Mouse (Mus musculus): Measurements from ENCODE around the gene Gm43638. TPM values are rescaled to one million over a fixed set of nuclear protein-coding genes. Genes with fewer than 3 reads are reported as not detected.

The Gm43638 gene
- total and polyA plus RNA-seq, 3 experiments: not detected

GRCm38 (mm10) chr5:87499341-87499740, 12.7 kb upstream of the Gm43638 start:
- Histone ChIP-seq H3K4me3 (no peak overlapping the region), H3K27me3 (ENCODE audit: control insufficient read depth, insufficient read depth, low read length) (no peaks in the 10 kb centered on the region), H3K36me3 (ENCODE audit: control insufficient read depth, insufficient read depth, low read length) (no peaks in the 10 kb centered on the region), H3K27ac (no peak overlapping the region), H3K79me2 (replicated peaks; ENCODE audit: control insufficient read depth, insufficient read depth, low read length) (no peaks in the 10 kb centered on the region), H3K4me1 (ENCODE audit: control insufficient read depth, insufficient read depth, low read length) (no peaks in the 10 kb centered on the region), H3K9ac (ENCODE audit: low read depth, low read length) (no peak overlapping the region)
- no peak for DNase-seq
- intact Hi-C loops (cut with DNase I): no loop called here
- TF ChIP-seq EP300 (IDR thresholded peaks at IDR 0.05; ENCODE audit: insufficient read depth, low read depth, low read length) (no peak), POLR2A (IDR thresholded peaks at IDR 0.05; ENCODE audit: insufficient read depth, low read depth, low read length) (no peak), CTCF (IDR thresholded peaks at IDR 0.05) (no peak)

GRCm38 (mm10) chr5:87498936-87499335, 12.3 kb upstream of the Gm43638 start:
- no peak overlapping the region for H3K9ac ChIP-seq (ENCODE audit: low read depth, low read length)
- H3K27ac ChIP-seq: no peak overlapping the region
- no peaks in the 10 kb centered on the region for H3K36me3 ChIP-seq (ENCODE audit: control insufficient read depth, insufficient read depth, low read length)
- intact Hi-C loops (cut with DNase I): no loop called here
- H3K4me3 ChIP-seq: no peak overlapping the region
- H3K27me3 ChIP-seq (ENCODE audit: control insufficient read depth, insufficient read depth, low read length): no peaks in the 10 kb centered on the region
- TF ChIP-seq CTCF (IDR thresholded peaks at IDR 0.05) (no peak), POLR2A (IDR thresholded peaks at IDR 0.05; ENCODE audit: insufficient read depth, low read depth, low read length) (no peak), EP300 (IDR thresholded peaks at IDR 0.05; ENCODE audit: insufficient read depth, low read depth, low read length) (no peak)
- DNase-seq: no peak
- no peaks in the 10 kb centered on the region for H3K79me2 ChIP-seq (replicated peaks; ENCODE audit: control insufficient read depth, insufficient read depth, low read length)
- H3K4me1 ChIP-seq (ENCODE audit: control insufficient read depth, insufficient read depth, low read length): no peaks in the 10 kb centered on the region

- Histone ChIP-seq H3K27me3 (ENCODE audit: control insufficient read depth, insufficient read depth, low read length) (no peaks in the 10 kb centered on the region), H3K79me2 (replicated peaks; ENCODE audit: control insufficient read depth, insufficient read depth, low read length) (no peaks in the 10 kb centered on the region), H3K4me1 (ENCODE audit: control insufficient read depth, insufficient read depth, low read length) (no peaks in the 10 kb centered on the region), H3K9ac (ENCODE audit: low read depth, low read length) (no peak within 1 kb of the TSS), H3K27ac (no peak within 1 kb of the TSS), H3K36me3 (ENCODE audit: control insufficient read depth, insufficient read depth, low read length) (no peaks in the 10 kb centered on the region), H3K4me3 (no peak within 1 kb of the TSS)
- no peak for TF ChIP-seq POLR2A (IDR thresholded peaks at IDR 0.05; ENCODE audit: insufficient read depth, low read depth, low read length)
- no peak for TF ChIP-seq CTCF (IDR thresholded peaks at IDR 0.05)
- TF ChIP-seq EP300 (IDR thresholded peaks at IDR 0.05; ENCODE audit: insufficient read depth, low read depth, low read length): no peak
- WGBS: 65% methylated on average over 1 of the region's 1 CpGs
- intact Hi-C loops (cut with DNase I): no loop called here
- no peak for DNase-seq
Observed at GRCm38 (mm10) chr5:87490771-87491170, 4.2 kb upstream of the Gm43638 start, which contains the start of gene Ugt2a1. Ugt2a1 (minus strand) TSS chr5:87490871.

- WGBS: 63% methylated on average over 5 of the region's 5 CpGs
- TF ChIP-seq EP300 (IDR thresholded peaks at IDR 0.05; ENCODE audit: insufficient read depth, low read depth, low read length): no peak
- no peak for TF ChIP-seq POLR2A (IDR thresholded peaks at IDR 0.05; ENCODE audit: insufficient read depth, low read depth, low read length)
- no peak for TF ChIP-seq CTCF (IDR thresholded peaks at IDR 0.05)
- Histone ChIP-seq H3K79me2 (replicated peaks; ENCODE audit: control insufficient read depth, insufficient read depth, low read length) (no peaks in the 10 kb centered on the region), H3K4me1 (ENCODE audit: control insufficient read depth, insufficient read depth, low read length) (no peaks in the 10 kb centered on the region), H3K27ac (no peak within 1 kb of the TSS), H3K9ac (ENCODE audit: low read depth, low read length) (no peak within 1 kb of the TSS), H3K4me3 (no peak within 1 kb of the TSS), H3K36me3 (ENCODE audit: control insufficient read depth, insufficient read depth, low read length) (no peaks in the 10 kb centered on the region), H3K27me3 (ENCODE audit: control insufficient read depth, insufficient read depth, low read length) (no peaks in the 10 kb centered on the region)
- no peak for DNase-seq
- intact Hi-C loops (cut with DNase I): no loop called here
Observed at GRCm38 (mm10) chr5:87482160-87482559, 4.4 kb downstream of the Gm43638 start, which contains the start of gene Ugt2a2. Ugt2a2 (minus strand) TSS chr5:87482260.

GRCm38 (mm10) chr5:87458810-87459209, 27.8 kb downstream of the Gm43638 start:
- Histone ChIP-seq H3K79me2 (replicated peaks; ENCODE audit: control insufficient read depth, insufficient read depth, low read length) (no peaks in the 10 kb centered on the region), H3K4me3 (no peak overlapping the region), H3K27me3 (ENCODE audit: control insufficient read depth, insufficient read depth, low read length) (no peaks in the 10 kb centered on the region), H3K36me3 (ENCODE audit: control insufficient read depth, insufficient read depth, low read length) (no peaks in the 10 kb centered on the region), H3K9ac (ENCODE audit: low read depth, low read length) (no peak overlapping the region), H3K4me1 (ENCODE audit: control insufficient read depth, insufficient read depth, low read length) (no peaks in the 10 kb centered on the region), H3K27ac (no peak overlapping the region)
- DNase-seq: no peak
- TF ChIP-seq EP300 (IDR thresholded peaks at IDR 0.05; ENCODE audit: insufficient read depth, low read depth, low read length) (no peak), POLR2A (IDR thresholded peaks at IDR 0.05; ENCODE audit: insufficient read depth, low read depth, low read length) (no peak), CTCF (IDR thresholded peaks at IDR 0.05) (no peak)
- 45% methylated on average over 1 of the region's 1 CpGs for WGBS
- intact Hi-C loops (cut with DNase I): no loop called here

GRCm38 (mm10) chr5:87457701-87458100, 28.9 kb downstream of the Gm43638 start:
- Histone ChIP-seq H3K4me3 (no peak overlapping the region), H3K9ac (ENCODE audit: low read depth, low read length) (no peak overlapping the region), H3K4me1 (ENCODE audit: control insufficient read depth, insufficient read depth, low read length) (no peaks in the 10 kb centered on the region), H3K36me3 (ENCODE audit: control insufficient read depth, insufficient read depth, low read length) (no peaks in the 10 kb centered on the region), H3K27ac (no peak overlapping the region), H3K27me3 (ENCODE audit: control insufficient read depth, insufficient read depth, low read length) (no peaks in the 10 kb centered on the region), H3K79me2 (replicated peaks; ENCODE audit: control insufficient read depth, insufficient read depth, low read length) (no peaks in the 10 kb centered on the region)
- intact Hi-C loops (cut with DNase I): no loop called here
- TF ChIP-seq EP300 (IDR thresholded peaks at IDR 0.05; ENCODE audit: insufficient read depth, low read depth, low read length): no peak
- TF ChIP-seq CTCF (IDR thresholded peaks at IDR 0.05): no peak
- no peak for TF ChIP-seq POLR2A (IDR thresholded peaks at IDR 0.05; ENCODE audit: insufficient read depth, low read depth, low read length)
- DNase-seq: no peak
